Mouse (Mus musculus) limb, embryonic 11.5 days (tissue): ENCODE results near the gene Hexa. TPM values are rescaled to one million over a fixed set of nuclear protein-coding genes. Genes with fewer than 3 reads are reported as not detected.

Source experiments
- ATAC-seq: fragments of 200-750 bp; cut with Nextera tagmentation; 2 replicates; pipeline ENCODE4 v1.8.0; 2017; ENCODE audit warnings: low read depth; ENCODE audit not compliant: insufficient number of reproducible peaks, low FRiP score, low TSS enrichment
- DNase-seq: peaks from one replicate; pipeline ENCODE4 v3.0.0-alpha.2; 2015; ENCODE audit warnings: low spot score
- H3K27ac ChIP-seq: fragments of 300-500 bp; sonication (generic); replicated peaks from 2 replicates; pipeline ENCODE4 v1.5.1; 2014; ENCODE audit warnings: low read depth, mild to moderate bottlenecking, low read length
- H3K27me3 ChIP-seq: fragments of 300-500 bp; sonication (generic); 2 replicates; pipeline ENCODE4 v1.6.1; 2014; ENCODE audit warnings: mild to moderate bottlenecking, low read length, mixed read lengths; ENCODE audit not compliant: control insufficient read depth, insufficient read depth
- H3K36me3 ChIP-seq: fragments of 300-500 bp; sonication (generic); 2 replicates; pipeline ENCODE4 v1.6.1; 2014; ENCODE audit warnings: mild to moderate bottlenecking, low read length, moderate library complexity, mixed read lengths; ENCODE audit not compliant: control insufficient read depth, insufficient read depth
- H3K4me1 ChIP-seq: fragments of 300-500 bp; sonication (generic); 2 replicates; pipeline ENCODE4 v1.6.1; 2014; ENCODE audit warnings: low read length, mixed read lengths; ENCODE audit not compliant: control insufficient read depth, insufficient read depth
- H3K4me2 ChIP-seq: fragments of 300-500 bp; sonication (generic); 2 replicates; pipeline ENCODE4 v1.6.1; 2014; ENCODE audit warnings: low read depth, mild to moderate bottlenecking, moderate library complexity; ENCODE audit not compliant: severe bottlenecking
- H3K4me3 ChIP-seq: fragments of 300-500 bp; sonication (generic); 2 replicates; pipeline ENCODE4 v1.5.1; 2014; ENCODE audit warnings: low read depth, low read length
- H3K9ac ChIP-seq: fragments of 300-500 bp; sonication (generic); 2 replicates; pipeline ENCODE4 v1.6.1; 2014; ENCODE audit warnings: mild to moderate bottlenecking, low read length
- H3K9me3 ChIP-seq: fragments of 300-500 bp; sonication (generic); 2 replicates; pipeline ENCODE4 v1.6.1; 2016; ENCODE audit warnings: low read length; ENCODE audit not compliant: control insufficient read depth
- WGBS: fragments of 180-500 bp; shearing (Covaris S2); extraction: QIAGEN DNeasy Blood & Tissue Kit; methylation state at CpG from one replicate; pipeline ENCODE4 v1.1.7; 2014; 5-methylcytosine and 5-hydroxymethylcytosine counted together
- polyA plus RNA-seq: library from polyadenylated mRNA; unstranded; fragments of >200 nt; fragmentation: Nextera tagmentation; extraction: Ambion mirVana; gene quantifications from 2 replicates; pipeline ENCODE4 v1.2.1, GENCODE M21; 2014

The Hexa gene
- 47.1 and 49.5 TPM in 2 replicates for polyA plus RNA-seq

- Histone ChIP-seq H3K4me3 (peak within 1 kb of the TSS; percentile 69), H3K36me3 (no peaks in the 10 kb centered on the region), H3K27ac (no peak within 1 kb of the TSS), H3K4me2 (peak within 1 kb of the TSS; percentile 89), H3K9ac (peak within 1 kb of the TSS; percentile 74), H3K27me3 (no peaks in the 10 kb centered on the region), H3K9me3 (no peaks in the 10 kb centered on the region), H3K4me1 (0 out of 2 replicates have a peak, but pooled peaks cover 3% of the 10 kb centered on the region)
- ATAC-seq: peak; percentile 83
- DNase-seq: peak; percentile 92
- WGBS: 4% methylated on average over 55 of the region's 55 CpGs
These were observed at the start of gene Hexa, which contains the start of gene Tmem202 for GRCm38 (mm10) chr9:59539441-59540137. Hexa (plus strand) TSS chr9:59539540. Tmem202 (minus strand) TSS chr9:59539847.

GRCm38 (mm10) chr9:59508146-59508545 is 31.2 kb upstream of the Hexa start:
- Histone ChIP-seq H3K27ac (no peak overlapping the region), H3K36me3 (no peaks in the 10 kb centered on the region), H3K4me2 (no peak overlapping the region), H3K4me1 (no peaks in the 10 kb centered on the region), H3K9ac (no peak overlapping the region), H3K27me3 (no peaks in the 10 kb centered on the region), H3K4me3 (no peak overlapping the region), H3K9me3 (no peaks in the 10 kb centered on the region)
- no peak for DNase-seq
- 44% methylated on average over 1 of the region's 1 CpGs for WGBS
- ATAC-seq: no peak

GRCm38 (mm10) chr9:59512381-59512780 is 27.0 kb upstream of the Hexa start:
- no peak overlapping the region for H3K27ac ChIP-seq
- no peak for ATAC-seq
- H3K4me1 ChIP-seq: no peaks in the 10 kb centered on the region
- H3K27me3 ChIP-seq: no peaks in the 10 kb centered on the region
- no peaks in the 10 kb centered on the region for H3K9me3 ChIP-seq
- H3K9ac ChIP-seq: no peak overlapping the region
- no peaks in the 10 kb centered on the region for H3K36me3 ChIP-seq
- 47% methylated on average over 4 of the region's 4 CpGs for WGBS
- DNase-seq: no peak
- H3K4me3 ChIP-seq: no peak overlapping the region
- no peak overlapping the region for H3K4me2 ChIP-seq

GRCm38 (mm10) chr9:59515069-59515468 is 24.3 kb upstream of the Hexa start:
- DNase-seq: no peak
- Histone ChIP-seq H3K9me3 (no peaks in the 10 kb centered on the region), H3K4me3 (no peak overlapping the region), H3K27ac (no peak overlapping the region), H3K4me1 (no peaks in the 10 kb centered on the region), H3K4me2 (no peak overlapping the region), H3K27me3 (no peaks in the 10 kb centered on the region), H3K36me3 (no peaks in the 10 kb centered on the region), H3K9ac (no peak overlapping the region)
- 76% methylated on average over 3 of the region's 3 CpGs for WGBS
- no peak for ATAC-seq

- ATAC-seq: no peak
- H3K27me3 ChIP-seq: no peaks in the 10 kb centered on the region
- peak overlapping the region; percentile 22; the same call in 1 of the 2 replicates for H3K9ac ChIP-seq
- no peaks in the 10 kb centered on the region for H3K9me3 ChIP-seq
- WGBS: 45% methylated on average over 7 of the region's 7 CpGs
- no peaks in the 10 kb centered on the region for H3K4me1 ChIP-seq
- H3K27ac ChIP-seq: no peak overlapping the region
- H3K4me2 ChIP-seq: no peak overlapping the region
- no peak for DNase-seq
- H3K4me3 ChIP-seq: no peak overlapping the region
- no peaks in the 10 kb centered on the region for H3K36me3 ChIP-seq
These were observed 22.2 kb upstream of the Hexa start for GRCm38 (mm10) chr9:59517127-59517526.

- no peaks in the 10 kb centered on the region for H3K4me1 ChIP-seq
- no peak for DNase-seq
- 94% methylated on average over 5 of the region's 5 CpGs for WGBS
These were observed 20.4 kb upstream of the Hexa start for GRCm38 (mm10) chr9:59518976-59519375.

GRCm38 (mm10) chr9:59519396-59519795 is 19.9 kb upstream of the Hexa start:
- no peak overlapping the region for H3K4me3 ChIP-seq
- no peaks in the 10 kb centered on the region for H3K27me3 ChIP-seq
- DNase-seq: no peak
- no peaks in the 10 kb centered on the region for H3K36me3 ChIP-seq
- WGBS: 90% methylated on average over 2 of the region's 2 CpGs
- H3K27ac ChIP-seq: no peak overlapping the region
- no peaks in the 10 kb centered on the region for H3K4me1 ChIP-seq
- H3K9ac ChIP-seq: no peak overlapping the region
- no peaks in the 10 kb centered on the region for H3K9me3 ChIP-seq
- H3K4me2 ChIP-seq: no peak overlapping the region
- ATAC-seq: no peak

More at GRCm38 (mm10) chr9:59518976-59519375, 20.4 kb upstream of the Hexa start:
- Histone ChIP-seq H3K9me3 (no peaks in the 10 kb centered on the region), H3K4me3 (no peak overlapping the region), H3K9ac (no peak overlapping the region), H3K36me3 (no peaks in the 10 kb centered on the region), H3K27ac (no peak overlapping the region), H3K4me2 (no peak overlapping the region), H3K27me3 (no peaks in the 10 kb centered on the region)
- ATAC-seq: no peak

- Histone ChIP-seq H3K4me1 (no peaks in the 10 kb centered on the region), H3K27me3 (no peaks in the 10 kb centered on the region), H3K36me3 (no peaks in the 10 kb centered on the region), H3K9ac (no peak overlapping the region), H3K27ac (no peak overlapping the region), H3K9me3 (no peaks in the 10 kb centered on the region), H3K4me3 (no peak overlapping the region), H3K4me2 (no peak overlapping the region)
- ATAC-seq (no peak), DNase-seq (no peak)
- 49% methylated on average over 4 of the region's 4 CpGs for WGBS
These were observed 16.4 kb upstream of the Hexa start for GRCm38 (mm10) chr9:59522906-59523305.
